Mouse (Mus musculus) cerebellum, postnatal 4 days (tissue): ENCODE results near the gene Sertad4.

ENCODE experiments used
- DNase-seq, 2 experiments: peaks; one replicate each; pipeline ENCODE4 v3.0.0; 2022; ENCODE audit warnings: low spot score in 2 of 2, mixed read lengths in 1 of 2

Sertad4 gene

DNA sequence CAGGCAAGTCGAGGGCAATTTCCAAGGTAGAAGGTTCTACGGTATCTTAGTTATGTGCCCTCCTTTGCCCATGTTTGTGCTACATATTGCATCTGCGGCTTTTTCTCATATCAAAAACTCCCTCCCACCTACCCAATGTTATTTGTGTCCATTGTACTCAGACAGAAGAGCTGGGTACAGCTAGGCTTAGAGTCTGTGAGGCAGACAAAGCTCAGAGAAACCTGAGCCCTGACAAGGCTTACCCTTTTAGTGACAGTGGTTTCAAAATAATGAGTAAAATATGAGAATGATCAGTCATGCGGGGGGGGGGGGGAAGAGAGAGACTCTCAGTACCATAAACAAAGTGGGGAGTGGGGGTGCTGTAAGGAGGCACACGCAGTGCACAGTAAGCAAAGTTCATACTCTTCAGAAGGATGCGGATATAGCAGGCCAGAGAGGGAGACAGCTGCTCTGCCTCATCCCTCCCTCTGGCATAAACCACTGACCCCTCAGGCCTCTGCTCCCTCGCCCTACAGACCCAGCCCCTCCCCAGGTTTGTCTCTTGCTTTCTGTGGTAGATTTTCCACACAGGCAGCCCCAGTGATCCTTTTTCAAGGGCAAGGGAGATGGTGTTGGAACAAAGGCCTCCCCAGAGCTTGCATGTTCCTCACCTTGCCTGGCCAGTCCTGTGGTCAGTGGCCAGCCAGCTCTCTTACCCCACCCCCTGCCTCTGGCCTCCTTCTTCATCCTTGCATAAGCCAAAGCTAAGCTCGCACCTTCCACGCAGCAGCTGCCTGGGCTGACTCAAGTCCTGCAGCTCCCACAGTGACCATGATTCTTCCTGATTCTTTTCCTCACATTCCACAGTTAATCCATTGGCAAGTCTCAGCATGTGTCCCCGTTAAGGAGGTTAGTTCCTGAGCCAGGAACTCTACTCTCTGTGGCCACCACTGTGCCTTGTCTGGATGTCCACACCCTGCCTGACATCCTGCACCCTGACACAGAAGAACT is 49.1 kb downstream of the Sertad4 start:
- no peak for DNase-seq

DNA sequence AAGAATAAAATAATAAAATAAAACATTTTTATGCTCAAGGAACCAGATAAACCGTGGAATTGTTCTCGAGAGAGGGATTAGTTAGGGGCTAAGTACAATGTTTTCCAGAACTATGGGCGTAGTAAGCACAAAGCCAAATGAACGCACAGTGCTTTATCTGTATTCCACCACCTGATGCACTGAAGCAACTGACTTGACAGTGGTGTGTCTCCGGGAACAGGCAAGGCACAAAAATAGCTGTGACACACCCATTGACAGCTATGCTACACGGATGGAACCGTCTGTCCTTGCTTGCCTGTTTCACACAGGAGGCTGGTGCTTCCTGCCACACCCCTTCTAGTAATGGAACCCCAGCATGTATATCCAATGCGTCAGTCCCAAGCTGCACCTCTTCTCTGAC is 55.2 kb downstream of the Sertad4 start:
- DNase-seq = no peak

DNA sequence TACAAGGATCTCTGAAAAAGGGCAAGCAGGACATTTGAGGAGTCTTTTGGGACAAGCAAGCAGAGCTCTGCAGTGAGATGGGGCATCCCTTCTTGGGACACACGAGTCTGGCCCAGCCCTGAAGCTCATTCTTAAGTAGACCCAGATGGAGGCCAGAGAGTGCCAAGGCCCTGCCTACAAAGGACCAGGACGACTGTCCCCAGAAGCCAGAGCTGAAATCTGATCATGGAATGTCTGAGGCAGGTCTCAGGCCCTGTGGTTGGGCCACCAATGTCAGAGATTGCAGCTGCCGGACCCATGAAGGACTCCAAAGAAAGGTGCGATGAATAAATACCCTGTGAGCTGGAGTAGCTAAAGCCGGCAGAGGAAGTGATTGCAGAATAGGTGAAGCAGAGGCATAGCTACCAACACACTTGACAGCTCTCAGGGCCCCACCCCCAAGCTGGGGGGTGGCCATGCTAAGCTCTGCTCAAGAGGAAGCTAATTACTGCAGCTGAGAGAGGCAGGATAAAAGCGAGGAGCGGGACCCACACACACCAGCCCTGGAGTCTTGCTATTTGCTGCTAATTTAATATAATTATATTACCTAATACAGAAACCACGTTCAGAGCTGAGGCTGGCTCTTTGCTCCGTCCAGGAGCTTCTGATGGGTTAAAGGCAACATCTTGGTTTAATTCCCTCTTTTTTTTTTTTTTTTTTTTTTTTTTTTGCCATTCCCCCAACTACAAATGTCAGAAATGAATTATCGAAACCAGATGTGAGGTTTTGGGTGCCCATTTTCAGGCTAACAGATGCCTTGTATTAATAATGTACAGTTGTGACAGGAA is 56.2 kb downstream of the Sertad4 start:
- DNase-seq = no peak

DNA sequence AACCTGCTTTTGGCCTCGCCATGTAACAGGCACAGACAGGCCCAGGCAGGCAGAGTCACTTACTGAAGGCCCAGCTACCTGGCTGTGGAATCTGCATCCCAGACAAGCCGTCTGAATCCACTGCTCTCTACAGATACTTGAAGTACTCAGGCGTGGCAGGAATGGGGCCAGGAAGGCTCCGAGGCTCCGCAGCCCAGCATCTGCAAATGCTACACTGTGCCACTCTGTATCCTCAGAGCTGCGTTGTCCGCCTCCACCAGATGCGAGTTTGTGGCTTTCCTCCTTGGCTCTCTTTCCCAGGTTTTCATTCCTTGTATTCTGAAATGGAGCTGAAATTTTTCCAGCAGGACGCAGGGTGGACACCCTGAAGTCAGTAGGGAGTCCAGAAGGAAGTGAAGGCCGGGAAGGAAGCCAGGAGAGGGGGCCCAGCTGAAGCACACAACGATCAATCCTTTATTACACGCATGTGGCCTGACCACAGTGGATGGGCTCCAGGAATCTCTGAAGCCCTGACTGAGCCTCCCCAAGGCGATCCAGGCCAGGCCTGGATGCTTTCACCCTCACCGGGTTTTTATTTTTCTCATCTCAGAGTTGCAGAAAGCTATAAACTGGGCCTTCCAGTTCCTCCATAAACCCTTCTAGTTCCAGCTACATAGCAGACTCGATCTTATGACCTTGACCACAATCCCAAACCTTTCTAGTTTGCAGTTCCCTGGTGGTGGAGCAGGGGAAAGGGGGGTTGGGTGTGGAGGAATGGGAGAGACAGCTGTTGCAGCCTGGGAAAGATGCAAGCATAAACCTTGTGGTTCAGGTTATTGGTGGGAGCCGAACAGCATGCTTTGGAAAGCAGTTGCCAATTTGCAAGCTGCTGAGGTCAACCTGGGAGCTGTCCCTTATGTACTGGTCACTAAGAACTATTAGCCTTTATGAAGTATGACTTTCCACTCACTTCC is 57.1 kb downstream of the Sertad4 start:
- no peak for DNase-seq

DNA sequence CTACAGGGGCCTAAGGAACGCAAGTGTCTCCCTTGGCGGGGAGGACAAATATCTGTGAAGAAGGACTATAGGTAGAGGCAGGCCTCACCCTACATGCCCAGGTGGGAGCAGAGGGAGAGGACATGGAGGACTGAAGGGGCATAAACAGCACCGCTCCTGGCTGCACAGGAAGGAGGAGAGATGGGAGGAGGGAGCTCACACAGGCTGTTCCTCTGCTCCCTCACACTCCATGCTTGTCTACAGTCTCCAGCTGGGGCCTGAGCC is 58.6 kb downstream of the Sertad4 start:
- DNase-seq = no peak

DNA sequence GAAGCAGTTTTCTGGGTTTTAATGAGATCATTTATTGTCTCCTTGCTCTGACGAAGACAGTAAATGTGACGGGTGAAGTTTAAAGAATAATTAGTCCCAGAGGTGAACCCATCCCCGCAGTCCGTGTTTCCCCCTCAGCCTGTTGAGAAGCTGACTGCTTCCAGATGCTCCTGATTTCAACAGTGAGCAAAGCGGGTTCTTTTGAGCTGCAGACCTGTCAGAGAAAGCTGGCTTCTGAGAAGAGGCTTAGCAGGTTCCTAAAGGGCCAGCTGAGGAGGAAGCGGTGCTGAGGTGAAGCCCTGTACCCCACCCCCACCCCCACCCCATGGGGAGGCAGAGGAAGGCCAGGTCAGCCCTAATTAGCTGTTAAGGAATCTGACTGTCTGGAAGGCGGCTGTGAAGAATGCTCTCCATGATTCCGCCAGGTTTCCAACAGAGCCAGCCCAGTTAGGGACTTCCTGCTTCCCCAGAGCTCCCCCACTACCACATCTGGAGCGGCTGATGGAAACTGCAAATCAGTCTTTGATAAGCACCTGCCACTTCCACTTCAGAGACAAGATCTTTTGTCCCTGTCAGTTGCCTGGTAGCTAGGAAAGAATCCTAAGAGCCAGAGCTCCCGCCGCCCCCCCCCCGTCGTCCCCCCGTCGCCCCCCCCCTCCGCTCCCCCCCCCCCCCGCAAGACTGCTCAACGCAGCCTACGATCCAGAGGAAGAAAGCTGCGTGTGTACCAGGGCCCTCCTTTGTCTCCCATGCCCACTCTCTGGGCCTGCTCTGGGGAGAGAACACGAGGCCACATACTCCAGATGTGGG is 59.1 kb downstream of the Sertad4 start:
- no peak for DNase-seq

DNA sequence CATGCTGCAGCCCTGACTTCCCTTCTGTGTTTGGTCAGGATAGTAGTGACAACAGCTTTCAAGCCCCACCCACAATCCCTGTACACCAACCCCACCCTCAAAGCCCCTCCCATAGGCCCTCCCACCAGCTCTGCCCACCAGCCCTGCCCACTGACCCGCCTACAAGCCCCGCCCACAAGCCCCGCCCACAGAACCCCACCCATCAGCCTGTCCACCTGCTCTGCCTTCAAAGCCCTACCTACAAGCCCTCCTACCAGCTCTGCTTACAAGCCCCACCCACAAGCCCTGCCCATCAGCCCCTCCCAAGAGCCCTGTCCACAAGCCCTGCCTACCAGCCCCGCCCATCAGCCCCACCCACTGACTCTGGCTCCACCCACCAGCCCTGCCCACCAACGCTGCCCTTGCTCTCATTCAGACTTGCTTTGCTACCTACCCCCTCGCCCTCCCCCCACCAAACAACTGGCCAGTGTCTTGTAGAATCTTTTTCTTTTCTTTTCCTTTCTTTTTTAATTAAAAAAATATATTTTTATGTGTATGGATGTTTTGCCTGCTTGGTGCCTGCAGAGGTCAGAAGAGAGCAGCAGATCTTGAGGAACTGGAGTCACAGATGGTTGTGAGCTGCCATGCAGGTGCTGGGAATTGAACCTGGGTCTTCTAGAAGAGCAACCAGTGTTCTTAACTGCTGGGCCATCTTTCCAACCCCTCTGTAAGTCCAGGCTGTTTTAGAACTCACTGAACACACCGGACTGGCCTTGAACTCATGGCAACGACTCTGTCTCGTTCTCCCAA is 60.4 kb downstream of the Sertad4 start:
- no peak for DNase-seq
